Mouse (Mus musculus) ovary, postnatal 36 days (tissue): ENCODE measurements around the gene Serpina10.
"Not testable (repeated sequence)": the region's sequence is repeated elsewhere in the genome, so short reads cannot be mapped to it uniquely, and the experiment has no call there.

Source experiments
- DNase-seq: peaks from one replicate; pipeline ENCODE4 v3.0.0; 2022; ENCODE audit warnings: low spot score, mixed read lengths

Gene Serpina10

DNA sequence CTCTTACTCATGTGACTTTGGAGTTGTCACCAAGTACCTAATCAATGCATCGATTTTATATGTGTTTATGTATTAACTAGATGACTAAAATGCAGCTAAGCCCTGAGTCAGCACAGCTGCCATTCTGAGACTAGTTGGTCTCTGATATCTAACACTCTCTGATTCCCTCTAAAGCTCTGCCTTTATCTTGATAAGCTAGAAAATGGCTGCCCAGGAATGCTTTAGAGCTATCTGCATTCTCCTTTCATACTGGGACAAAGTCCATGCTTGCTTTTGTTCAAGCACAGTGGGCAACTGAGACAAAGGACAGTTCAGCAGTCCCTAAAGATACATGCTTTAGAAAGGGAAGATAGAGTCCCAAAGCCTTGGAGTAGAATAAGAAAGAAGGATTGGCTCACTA lies 16.1 kb downstream of the Serpina10 start:
- DNase-seq = no peak

DNA sequence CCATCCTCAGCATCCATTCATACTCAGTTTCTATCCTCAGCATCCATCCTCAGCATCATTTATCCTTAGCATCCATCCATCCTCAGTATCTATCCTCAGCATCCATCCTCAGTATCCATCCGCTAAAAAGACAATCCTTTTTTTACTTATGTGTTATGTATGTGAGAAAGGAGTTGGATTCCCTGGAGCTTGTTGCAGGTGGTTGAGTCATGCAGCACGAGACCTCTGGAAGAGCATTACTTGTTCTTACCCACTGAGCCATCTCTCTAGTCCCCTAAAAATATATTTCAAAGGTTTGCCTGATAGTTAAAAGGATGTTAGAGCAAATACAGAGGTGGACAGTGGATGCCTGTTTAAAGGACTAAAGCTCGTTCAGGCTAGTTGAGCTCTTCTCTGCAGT lies 29.4 kb downstream of the Serpina10 start:
- DNase-seq = no peak

DNA sequence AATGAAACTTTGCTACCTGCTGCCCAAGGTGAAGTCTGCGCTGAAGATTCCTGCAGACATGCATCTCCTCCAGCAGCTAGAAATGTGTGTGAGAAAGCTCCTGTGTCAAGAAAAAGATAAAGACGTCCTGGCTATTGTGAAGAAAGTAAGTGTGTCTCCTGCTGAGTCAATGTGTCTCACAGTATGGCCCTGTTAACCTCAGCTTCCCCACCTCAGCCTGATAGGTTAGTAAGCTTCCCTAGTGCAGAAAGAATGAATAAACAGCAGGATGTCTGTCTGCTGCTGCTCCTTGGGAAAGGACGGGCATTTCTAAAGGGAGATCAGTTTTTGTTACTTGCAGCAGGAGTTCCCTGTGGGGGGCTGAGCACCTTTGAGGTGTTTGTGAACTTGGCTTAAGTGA lies 30.9 kb downstream of the Serpina10 start:
- no peak for DNase-seq

DNA sequence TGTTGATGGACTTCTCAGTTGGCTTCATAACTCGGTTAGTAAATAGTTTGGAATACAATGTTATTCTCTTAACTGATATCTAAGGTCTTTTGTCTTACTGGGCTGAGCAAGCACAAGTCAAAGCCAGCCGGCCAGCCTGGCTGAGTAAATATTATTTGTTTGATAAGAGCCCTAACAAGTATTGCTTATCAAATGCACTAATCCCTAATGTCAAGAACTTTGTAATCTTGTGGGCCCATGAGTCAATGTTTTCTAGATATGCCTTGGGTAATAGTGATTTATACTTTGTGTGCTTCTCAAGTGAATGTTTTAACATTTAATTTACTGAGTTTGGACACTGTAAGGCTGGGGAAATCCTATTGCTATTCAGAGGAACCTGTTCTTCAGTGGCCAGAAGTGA lies 32.8 kb downstream of the Serpina10 start:
- no peak for DNase-seq

DNA sequence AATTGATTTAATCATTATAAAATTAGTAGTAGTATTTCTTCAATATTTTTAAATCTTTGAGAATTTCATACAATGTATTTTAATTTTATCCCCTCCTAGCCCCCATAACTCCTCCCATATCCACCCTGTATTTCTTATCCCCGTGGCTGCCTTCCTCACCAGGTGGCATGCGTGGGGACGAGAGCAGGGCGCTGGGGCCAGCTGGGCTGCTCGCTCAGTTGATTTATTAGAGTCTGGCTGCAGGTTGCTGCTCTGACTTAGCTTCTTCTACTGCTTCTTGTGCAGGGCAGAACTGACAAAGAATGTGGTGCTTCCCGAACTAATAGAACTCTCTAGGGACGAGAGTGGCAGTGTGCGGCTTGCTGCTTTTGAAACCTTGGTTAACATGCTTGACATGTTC lies 47.5 kb downstream of the Serpina10 start:
- no peak for DNase-seq

GRCm38 (mm10) chr12:103578148-103578547 lies 53.1 kb downstream of the Serpina10 start:
- not testable (repeated sequence) for DNase-seq

DNA sequence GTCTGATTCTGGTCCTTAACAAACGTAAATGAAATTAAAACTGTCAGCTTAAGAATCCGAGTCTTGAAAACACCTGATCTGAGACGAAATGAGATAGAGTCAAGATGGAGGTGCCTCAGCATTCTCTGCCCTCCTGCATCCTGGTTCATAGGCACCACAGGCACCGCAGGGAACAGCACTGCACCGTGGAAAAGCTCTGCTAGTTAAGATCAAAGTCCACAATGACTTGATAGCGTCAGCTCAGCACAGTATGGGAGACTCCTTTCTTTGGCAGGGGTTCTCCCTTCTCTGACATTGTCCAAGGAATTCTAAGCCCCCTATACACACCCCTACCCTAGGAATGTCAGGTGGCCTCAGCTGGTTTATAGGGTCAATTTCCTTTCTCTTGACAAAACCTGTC lies 61.6 kb downstream of the Serpina10 start:
- DNase-seq = no peak

- no peak for DNase-seq
Measured at GRCm38 (mm10) chr12:103567129-103567528, 64.1 kb downstream of the Serpina10 start.

GRCm38 (mm10) chr12:103565151-103565550 lies 66.1 kb downstream of the Serpina10 start:
- no peak for DNase-seq
